Mouse (Mus musculus) induced T-regulatory cell, adult 2 months (primary cell): ENCODE measurements around the gene Serpinb8.

Source experiments
- DNase-seq: peaks from one replicate; pipeline ENCODE4 v3.0.0-alpha.2; 2012; ENCODE audit warnings: low read depth

Serpinb8 gene

DNA sequence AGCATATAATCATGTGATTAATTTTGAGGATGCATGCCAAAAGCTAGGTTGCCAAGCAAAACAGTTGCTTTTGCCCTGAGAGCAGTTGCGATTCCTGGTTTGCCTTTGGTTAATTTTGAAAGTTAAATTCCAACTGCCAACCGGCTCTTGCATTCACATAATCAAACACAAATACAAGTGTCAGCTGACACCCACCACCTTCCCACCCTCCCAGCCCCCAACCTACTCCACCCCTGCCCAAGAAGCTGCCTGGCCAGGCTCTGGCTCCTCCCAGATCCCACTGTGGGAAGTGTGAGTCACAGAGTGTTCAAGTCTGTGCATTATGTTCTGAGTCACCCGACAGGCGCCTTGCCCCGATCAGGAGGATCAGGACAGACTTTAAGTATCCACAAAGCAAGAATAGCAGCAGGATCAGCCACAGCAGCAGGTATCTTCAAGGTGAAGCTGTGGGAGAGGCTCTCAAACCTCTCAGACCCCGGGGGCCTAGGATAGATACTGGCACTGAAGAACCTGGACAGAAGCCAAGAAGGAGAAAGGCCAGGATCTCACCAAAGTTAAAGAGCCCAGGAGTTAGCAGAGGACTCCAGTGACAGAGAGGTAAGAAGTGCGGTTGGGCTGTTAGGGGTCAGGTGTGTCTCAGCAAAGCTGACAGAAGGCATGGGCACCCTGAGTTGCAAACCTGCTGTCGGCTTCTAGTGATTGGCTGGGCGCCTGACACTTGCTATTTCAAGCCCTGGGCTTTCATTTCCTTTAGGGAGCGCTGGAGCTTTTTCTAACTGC, at the start of gene Serpinb8:
Serpinb8 (plus strand) TSS at position 316 of the 780 bp plus-strand sequence.
- no peak for DNase-seq

DNA sequence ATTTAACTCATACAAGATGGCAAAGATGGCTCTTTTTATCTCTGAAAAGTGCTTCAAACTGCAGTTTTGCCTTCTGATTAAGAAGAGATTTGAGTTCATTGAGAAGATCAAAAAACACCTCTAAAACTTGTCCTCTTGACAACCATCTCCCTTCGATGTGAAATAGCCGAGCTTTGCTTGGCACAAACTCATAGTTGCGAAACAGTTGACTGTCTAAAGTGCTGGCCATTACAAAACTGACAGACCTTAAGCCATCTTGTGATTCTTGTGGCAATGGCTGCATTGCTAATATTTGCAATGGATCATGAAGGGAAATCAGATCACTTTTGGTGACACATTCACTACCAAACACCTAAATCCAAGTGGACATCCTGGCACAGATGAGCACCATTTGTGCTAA, 30.3 kb upstream of the Serpinb8 start:
- no peak for DNase-seq

DNA sequence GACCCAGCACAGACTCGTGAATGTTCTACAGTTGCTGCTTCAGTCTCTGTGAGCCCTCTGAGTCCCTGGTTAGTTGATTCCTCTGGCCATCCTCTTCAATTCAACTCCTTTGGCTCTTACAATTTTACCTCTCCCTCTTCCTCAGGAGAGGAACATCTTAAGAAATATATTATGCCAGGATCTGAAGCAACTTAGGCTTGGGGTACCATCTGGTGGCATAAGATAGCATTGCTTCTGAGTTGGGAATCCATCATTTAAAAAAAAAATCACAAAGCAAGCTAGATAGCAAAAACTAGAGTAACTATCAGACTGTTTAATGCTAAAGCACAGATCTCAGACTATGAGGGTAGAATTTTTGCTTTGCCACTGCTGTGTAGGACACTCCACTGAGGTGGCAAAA, 27.7 kb upstream of the Serpinb8 start:
- no peak for DNase-seq

DNA sequence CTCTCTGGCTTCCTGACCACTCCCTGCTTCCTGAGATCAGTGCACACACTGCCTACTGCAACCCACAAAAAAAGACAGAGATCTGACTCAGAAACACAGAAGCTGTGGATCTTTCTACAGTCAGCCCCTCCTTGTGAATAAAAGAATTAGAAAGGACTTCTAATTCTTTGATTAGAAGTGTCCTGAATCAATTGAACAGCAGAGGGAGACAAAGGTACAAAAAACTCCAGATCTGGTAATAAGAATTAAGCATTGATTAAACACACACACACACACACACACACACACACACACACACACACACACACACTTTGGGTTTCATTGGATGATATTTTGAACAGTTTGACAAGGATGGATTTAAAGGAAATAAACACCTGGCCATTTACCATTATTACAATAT, 24.2 kb upstream of the Serpinb8 start:
- DNase-seq, result no peak

DNA sequence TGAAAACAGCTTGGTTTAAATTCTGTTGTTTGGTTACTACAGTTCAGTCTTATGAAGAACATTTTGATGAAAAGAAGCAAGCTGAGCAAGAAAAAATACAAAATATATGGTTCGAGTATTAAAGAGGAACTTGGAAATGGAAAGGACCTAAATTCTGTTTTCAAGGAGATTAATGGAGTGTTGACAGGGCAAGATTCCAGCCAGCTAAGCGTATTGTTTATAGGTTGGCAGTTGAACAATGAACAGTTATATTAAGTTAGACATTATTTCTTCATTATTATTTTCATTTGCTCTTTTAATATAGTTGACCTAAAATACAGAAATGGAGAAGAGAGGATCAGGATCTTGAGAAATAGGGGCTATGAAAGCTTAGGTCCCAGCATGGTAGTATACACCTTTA, 13.7 kb upstream of the Serpinb8 start:
- DNase-seq, result no peak

DNA sequence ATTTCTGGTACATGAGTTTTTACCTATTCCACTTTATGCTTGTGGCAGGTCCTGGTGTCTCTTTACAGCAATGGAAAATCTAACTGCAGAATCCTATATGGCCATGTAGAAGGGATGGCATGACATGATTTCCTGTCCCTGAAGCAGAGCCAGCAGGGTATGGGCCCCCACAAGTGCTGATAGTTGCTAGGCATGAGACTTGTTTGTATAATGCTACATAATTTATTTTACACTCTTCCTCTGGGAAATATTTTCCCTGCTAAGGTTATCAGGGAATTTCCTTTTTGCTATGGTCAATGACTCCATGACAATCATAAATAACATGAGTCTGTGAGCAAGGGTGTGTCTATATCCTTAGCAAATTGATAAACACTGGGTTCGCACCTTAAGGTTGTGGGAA, 12.3 kb upstream of the Serpinb8 start:
- no peak for DNase-seq

DNA sequence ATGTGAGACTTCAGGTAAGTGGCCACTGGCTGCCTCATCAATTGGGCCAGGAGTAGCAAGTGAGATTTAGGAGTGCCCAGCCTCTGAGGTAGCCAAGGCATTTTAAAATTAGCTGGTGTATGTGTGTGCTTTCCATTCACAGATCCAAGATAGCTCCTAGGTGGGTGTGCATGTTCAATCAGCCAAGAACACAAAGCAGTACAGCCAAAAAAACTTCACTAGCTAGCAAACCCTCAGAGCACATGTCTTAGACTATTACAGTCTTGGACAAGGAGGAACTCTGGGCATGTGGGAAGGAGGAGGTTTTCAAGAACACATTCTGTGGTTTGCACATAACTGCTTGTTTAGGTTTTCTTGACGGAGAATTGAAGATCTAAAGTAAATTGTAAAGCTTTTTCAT, 8.6 kb upstream of the Serpinb8 start:
- DNase-seq, result no peak

DNA sequence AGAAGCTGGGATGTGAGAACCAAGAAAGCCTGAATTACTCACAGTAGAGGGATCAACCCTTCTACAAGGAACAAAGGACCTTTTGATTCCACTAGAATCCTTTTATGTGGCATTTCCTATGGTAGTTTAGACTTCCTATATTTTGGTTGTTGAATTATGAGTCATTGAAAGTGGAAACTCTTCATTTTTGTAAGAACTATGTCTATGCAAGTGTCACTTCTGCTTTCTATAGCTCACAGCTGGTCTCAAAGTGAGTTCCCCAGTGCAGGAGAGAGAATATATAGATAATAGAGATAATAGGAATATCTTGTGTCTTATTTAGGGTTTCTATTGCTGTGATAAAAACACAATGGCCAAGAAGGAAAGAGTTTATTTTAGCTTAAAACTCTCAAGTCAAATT, 6.9 kb upstream of the Serpinb8 start:
- no peak for DNase-seq

DNA sequence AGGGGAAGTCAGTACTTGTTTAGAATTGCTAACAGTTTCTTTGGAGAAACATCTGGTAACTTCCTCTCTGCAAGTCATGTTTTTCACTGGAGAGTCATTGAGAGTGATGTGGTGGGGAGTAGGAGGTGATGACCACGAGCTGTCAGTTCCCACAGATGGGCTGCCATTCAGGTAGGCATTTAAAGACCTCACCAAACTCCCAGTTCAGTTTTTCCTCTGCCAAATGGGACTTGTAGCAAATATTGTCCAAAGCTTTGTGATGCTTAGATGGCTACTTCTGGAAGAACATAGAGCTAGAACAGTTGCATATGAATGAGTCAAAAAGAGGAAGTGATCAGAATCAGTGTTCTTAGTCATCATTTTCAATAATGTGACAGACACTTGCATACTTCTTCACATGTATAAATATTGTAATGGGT, 5.8 kb upstream of the Serpinb8 start:
- DNase-seq, result no peak

DNA sequence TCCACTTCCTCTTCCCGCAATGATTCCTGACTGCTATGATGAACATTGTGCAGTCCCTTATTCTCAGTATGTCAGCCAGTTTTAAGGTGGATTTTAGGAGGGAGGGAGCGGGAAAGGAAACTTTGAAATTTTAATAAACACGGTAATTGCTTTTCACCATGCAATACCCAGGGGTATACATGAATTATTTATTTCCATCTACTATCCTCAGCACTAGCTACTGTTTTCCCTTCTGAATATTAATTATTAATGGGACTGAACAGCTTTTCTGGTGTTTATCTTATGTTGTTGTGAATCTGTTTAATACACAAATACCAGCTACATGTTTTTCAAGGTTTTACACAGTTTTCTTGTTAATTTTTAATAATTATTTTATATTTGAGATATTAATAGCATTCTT, 4.9 kb upstream of the Serpinb8 start:
- no peak for DNase-seq

DNA sequence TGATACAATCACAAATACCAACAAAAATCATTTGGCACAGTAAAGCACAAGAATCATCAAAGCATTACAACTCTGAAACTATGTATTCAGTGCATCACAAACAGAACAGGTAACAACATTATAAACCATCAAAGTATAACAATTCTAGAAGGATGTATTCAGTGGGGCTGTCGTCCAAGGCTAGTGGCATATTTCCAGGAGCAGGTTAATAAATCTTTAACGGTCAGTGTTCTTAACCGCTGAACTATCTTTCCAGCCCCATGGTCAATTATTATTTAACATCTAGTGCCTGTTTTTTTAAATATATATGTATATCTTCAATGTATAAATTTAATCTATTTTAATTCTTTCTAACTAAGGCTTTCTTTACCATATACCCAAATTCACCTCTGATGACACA, 3.6 kb upstream of the Serpinb8 start:
- no peak for DNase-seq

DNA sequence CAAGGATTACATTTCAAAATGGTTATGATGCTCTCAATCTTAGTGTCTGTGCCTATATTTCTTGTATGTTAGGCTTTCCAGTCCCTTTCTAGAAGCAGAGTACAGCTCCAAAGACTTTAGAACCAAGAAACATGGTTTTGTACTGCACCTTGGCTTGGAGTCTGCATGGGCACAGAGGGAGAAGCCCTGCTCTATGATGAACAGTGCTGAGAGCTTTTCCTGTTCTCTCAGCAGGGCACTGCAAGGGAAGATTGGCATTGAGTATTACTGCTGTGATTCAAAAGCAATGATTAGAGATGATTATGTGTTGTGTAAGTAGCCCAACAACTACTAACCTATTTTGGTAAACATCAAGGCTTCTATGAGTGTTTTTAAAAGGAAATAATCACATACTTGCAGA, 1.6 kb upstream of the Serpinb8 start:
- no peak for DNase-seq

DNA sequence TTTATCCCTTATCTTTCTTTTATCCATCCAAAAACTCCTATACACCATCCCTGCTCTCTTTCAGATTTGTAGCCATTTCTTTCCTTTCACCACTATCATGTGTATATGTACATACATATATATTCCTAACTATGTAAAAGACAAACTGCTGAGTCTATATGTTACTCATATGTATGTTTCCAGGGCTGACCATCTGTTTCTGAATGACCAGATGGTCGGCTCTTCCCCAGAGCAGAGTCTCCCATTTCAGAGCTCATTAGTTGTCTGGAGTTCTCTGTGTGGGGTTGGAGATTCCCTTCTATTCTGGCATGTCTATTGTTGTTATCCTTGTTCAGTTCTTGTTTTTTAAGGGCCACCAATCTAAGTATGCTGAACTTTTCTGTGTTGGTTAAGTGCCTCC, 1.2 kb upstream of the Serpinb8 start:
- DNase-seq, result no peak

DNA sequence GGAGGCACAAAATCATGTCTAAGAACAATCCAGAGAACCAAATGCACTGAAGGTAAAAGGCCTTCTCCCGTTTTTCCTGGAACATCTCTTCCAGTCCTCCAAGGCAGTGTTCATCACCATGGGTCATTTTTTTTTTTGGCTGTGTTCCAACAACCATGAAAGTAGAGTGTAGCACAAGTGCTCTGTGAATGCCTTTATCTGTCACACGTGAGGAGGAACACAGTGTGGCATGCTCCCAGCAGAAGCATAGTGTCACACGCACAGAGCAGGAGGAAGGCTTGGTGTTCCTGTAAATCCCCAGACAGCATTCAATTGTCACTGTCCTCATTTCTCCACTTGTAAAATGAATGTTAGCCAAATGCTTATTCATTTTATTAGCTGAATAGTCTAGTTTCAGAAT, 2.8 kb downstream of the Serpinb8 start:
- no peak for DNase-seq

DNA sequence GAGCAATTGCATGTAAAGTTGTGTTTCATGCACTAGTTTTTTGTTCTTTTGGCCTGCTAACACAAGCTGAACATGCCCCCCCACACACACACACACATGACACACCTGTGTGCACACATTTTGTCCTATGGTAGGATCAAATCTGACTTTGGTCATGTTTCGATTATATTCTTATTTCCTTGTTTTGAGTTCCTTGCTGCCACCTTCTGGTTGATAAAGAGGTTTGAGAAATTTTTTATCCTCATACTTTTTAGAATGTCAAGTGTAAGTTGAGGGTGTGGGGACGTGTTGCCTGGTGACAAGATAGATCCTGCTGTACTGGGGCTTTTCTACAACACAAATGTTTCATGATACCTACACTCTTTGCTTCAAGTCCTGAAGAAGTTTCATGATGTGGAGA, 3.7 kb downstream of the Serpinb8 start:
- DNase-seq, result no peak

DNA sequence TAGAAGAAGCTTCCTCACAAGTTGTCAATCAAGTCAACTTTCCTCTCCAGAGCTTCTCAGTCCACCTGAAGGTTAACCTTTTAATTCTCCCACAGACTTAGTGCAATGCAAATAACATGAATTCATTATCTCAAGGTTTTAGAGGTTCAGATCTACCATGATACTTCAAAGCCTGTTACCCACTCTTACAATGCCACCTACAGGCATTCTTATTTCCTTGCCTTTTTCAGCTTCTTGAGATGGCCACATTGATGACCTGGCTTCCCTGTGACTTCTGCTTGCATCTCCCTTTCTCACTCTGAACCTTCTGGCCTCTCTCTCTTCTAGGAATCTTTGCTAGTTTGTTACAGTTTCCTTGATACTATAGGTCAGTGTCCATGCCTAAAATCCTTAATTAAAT, 7.1 kb downstream of the Serpinb8 start:
- no peak for DNase-seq

DNA sequence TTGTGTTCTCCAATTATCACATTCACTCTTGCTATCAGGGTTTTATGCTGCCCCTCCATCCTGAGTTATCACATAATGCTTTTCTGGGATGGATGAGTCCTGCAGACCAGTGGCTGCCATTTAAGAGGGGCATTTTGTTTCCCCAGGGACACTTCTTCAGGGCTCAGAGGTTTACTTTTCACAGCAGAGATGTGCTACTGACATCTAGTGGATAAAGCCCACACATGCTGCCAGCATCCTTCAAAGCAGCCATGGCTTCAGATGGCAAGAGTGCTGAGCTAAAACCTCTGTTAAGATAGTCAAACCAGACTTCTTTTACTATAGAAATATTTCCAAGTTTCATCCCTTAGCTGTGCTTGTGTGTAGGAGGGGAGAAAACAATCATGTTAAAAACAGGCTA, 8.7 kb downstream of the Serpinb8 start:
- no peak for DNase-seq

DNA sequence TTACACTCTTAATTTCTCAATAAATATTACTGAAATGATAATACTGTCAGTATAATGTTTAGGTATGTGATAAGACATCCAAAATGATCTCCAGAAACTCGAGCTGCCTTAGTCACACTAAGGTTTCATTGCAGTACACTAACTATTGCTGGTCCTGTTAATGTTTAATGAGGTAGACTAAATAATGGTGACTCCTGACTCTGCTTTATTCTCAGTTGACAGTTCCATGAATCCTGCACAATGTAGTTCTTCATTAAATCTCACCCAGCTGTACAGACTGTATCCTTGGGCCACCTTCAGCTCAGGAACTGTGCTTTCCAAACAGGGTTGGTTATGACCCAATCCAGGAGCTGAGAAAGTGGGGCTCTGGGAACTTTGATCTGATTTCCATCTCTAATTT, 19.1 kb downstream of the Serpinb8 start:
- DNase-seq, result no peak

DNA sequence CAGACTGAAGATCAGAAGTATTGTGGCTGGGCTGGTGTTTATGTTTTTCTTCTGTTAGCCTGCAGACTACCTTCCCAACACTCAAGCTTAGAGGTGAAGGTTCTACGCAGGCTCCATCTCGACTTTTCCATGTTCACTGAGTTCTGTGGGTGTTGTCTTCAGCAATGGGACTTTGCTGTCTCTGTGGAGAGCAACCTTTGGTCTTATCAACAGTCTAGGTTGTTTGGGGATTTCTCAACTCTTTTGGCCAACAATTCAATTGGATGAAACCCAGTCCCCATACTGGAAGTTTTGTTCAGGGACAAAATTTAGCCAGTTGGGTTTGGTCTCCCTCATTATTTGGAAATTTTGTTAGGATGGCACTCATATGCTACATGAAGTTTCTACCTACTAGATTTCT, 24.3 kb downstream of the Serpinb8 start:
- no peak for DNase-seq

DNA sequence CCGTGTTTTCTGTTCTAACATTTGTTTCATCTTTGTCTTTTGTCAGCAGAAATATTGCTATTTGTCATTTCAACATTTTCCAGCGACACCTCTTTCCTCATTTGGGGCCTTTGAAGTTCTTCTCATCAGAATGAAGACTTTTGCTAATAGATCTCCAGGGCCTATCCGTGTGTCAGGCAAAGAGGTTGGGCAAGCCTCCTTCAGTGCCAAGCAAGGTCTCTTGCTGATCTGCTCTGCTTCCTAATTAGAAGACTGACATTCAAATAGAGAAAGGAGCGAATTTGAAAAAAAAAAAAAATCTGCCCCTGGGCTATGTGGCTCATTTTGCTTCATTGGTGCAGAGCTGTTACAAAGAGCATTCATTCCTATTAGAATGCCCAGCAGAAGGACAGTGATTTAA, 32.2 kb downstream of the Serpinb8 start:
- no peak for DNase-seq

DNA sequence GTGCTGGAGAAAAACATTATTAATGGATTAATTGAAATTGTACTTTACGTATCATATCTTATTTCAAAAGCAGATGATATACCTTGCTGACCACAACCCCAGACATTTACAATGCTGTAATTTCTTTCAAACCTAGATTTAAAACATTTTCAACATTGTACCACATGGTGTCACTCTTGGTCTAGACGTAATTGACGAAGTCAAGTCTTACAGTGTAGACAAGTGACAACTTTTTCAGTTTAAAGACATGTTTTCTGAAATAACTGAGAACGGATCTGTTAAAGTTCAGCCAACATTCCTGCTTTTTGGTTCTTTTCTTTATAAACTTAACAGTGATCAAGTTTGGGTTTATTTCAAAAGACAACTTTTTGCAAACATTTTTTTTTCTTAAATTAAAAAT, 46.1 kb downstream of the Serpinb8 start:
- no peak for DNase-seq

DNA sequence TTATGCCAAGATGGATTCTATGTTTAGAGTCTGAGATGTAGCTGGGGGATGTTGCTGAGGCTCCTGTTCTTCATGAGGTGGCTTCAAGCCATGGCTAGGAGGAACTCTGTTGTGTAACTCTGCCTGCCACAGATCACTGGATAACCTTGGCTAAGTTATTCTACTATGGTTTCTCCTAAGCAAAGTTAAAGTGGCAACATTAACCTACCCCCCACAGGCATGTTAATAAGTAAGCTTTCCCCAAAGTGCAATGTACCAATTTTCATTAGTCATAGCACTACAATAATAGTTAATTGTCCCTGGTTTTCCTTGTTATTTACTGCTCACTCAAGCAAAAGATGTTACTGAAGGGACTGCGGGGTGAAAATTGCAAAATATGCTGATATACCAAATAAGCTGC, 48.2 kb downstream of the Serpinb8 start:
- no peak for DNase-seq

DNA sequence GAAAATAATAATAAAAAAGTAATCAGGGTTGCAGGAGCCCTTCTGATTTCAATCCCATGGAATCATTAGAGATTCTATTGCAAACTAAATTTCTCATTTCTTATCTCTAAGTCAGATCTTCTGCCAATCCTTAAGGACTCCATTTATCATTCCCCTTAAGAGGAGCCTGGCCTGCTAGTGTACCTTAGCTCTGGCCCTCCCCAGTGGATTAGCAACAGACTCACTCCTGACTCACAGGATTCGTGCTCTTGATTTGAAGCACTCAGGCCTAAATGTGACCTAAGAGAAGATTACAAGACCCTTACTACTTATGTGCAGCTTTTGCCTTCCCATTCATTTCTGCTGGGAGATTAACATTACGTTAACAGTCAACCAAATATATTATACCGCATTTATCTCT, 48.7 kb downstream of the Serpinb8 start:
- DNase-seq, result no peak

DNA sequence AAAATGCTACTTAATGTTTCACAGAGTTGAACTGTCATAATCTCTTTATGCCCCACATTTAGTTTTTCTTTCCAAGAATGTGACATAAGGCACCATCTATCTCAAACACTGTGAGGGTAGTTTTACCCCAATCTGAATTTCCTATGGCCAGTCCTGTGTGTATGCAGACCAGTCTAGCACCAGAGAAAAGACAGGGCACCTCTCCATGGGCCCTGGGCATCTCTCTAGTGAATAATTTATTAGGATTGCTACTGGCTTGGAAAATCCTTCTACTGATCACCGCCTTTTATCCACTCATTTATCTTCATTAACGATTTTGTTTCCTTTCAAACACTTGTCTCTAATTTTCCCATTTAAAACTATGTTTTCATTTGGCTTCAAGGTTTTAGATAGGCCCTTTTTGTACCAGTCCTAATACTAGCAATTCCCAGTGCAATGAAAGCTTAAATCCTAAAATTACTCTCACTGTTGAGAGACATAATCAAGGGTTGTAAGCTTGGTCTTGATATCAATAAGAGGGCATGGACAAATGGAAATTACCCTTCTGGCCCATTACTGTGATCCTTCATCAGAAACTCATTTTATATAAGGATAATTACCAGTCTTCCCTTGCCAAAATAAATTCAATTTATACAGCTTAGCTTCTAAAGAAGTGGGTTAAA, 52.8 kb downstream of the Serpinb8 start:
- DNase-seq, result no peak
